Mouse (Mus musculus) cerebellum, adult 2 months (tissue): ENCODE measurements around the gene Man2a1.

Experiments
- CTCF ChIP-seq: fragments of 200-500 bp; IDR thresholded peaks from 2 replicates; pipeline ENCODE4 v1.5.1; 2011; ENCODE audit warnings: low read depth, mild to moderate bottlenecking, control low read depth, low read length, moderate library complexity, borderline replicate concordance; ENCODE audit not compliant: insufficient read depth
- POLR2A ChIP-seq: fragments of 200-500 bp; IDR thresholded peaks from 2 replicates; pipeline ENCODE4 v1.6.1; 2011; ENCODE audit warnings: low read length, control low read depth, borderline replicate concordance; ENCODE audit not compliant: insufficient read depth

- TF ChIP-seq CTCF, result no peak
- TF ChIP-seq POLR2A, result no peak
Observed at GRCm38 (mm10) chr17:64754142-64754863, 153.8 kb downstream of the Man2a1 start.
